Mouse (Mus musculus) neutrophil, adult 5-6 weeks (primary cell): ENCODE measurements around the gene Tmem184a. TPM values are rescaled to one million over a fixed set of nuclear protein-coding genes. Genes with fewer than 3 reads are reported as not detected.

Experiments used
- ATAC-seq: fragments of 151-379, 151-347 bp; 2 replicates; pipeline ENCODE4 v1.8.0; 2017; ENCODE audit warnings: mild to moderate bottlenecking, moderate TSS enrichment; ENCODE audit not compliant: insufficient number of reproducible peaks, poor library complexity, low FRiP score, severe bottlenecking; ENCODE audit errors: extremely low read depth
- total RNA-seq: library from RNA; stranded (forward); fragments of 200-1000 nt; gene quantifications from 2 replicates; pipeline ENCODE4 v1.2.3, GENCODE M21; 2017

Gene Tmem184a
- not detected in 2 replicates for total RNA-seq

DNA sequence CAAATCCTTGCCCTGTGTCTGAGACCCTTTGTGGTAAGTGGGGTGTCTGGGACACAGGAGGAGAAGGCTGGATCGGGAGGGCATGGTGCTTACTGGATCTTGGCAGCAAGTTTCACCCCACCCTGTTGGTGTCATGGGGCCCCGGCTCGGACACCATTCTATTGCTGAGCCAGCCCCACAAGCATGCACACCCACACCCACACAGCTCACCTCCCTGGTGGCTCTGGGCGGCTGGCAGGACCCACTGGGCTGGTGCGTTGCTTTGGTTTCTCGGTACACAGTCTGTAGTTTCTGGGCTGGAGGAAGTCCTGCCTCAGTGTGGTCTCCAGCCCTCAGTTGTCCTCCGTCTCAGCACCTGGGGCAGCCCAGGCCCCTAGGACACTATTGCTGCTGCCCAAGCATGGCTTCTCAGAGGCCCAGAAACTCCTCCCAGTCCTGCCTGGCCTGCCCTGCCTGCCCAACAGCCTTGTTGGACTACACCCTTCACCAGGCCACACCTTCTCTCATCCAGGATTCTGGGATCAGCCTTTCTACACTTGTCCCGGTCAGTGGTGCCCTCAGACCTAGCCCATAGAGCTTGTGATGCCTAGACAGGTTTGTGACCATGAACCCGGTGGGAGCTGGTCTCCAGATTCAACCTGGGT, at the start of gene Tmem184a:
Tmem184a (minus strand) TSS at position 380 of the 644 bp plus-strand sequence.
- ATAC-seq, result no peak

DNA sequence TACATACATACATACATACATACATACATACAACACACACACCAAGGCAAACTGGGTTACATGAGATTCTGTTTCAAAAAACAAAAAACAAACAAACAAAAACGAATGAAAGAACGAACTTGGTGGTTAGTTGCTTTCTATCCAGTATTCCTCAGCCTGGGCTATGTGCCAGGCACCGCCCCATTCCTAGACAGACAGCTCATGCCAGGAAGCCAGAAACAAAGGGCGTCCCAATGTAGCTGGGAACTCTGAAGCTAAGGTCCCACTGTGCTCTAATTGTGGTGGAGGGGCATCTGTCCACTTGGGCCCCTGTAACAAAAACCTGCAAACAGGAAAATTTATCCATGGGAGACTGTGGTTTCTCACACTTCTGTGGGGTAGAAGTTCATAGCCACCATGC, 43.0 kb upstream of the Tmem184a start:
- no peak for ATAC-seq

DNA sequence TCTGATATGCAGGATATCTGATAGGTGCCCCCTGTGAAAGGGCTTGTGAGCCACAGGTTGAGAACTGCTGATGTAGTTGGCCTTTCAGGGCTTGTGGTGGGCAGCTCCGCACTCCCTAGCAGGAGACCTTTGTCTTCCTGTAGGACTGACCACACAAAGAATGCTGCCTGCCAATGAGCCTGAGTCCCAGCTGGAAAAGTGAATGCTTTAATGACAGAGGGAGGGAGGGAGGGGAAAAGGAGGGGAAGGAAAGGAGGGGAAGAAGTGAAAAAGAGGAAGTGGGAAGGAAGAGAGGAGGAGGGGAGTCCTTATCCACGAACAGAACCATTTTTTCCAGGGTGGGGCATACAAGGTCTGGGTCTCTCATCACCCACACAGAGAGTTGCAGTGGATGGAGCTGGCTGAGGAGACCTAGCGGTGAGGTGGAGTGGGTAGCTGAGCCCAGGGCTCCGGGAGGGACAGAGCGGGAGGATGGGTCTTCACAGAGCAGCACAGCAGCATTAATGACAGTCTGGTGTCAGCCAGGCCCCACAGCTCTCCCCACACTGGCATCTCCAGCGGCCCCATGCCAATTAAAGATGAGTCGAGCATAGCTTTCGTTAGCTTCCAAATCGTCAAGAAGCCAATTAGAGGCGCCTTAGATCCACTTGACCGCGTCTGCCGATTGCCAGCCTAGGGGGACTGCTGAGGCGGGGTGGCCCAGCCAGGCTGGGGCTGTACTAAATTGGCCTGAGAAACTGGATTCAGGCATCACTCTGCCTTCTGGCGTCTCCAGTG, 40.8 kb upstream of the Tmem184a start:
- no peak for ATAC-seq

DNA sequence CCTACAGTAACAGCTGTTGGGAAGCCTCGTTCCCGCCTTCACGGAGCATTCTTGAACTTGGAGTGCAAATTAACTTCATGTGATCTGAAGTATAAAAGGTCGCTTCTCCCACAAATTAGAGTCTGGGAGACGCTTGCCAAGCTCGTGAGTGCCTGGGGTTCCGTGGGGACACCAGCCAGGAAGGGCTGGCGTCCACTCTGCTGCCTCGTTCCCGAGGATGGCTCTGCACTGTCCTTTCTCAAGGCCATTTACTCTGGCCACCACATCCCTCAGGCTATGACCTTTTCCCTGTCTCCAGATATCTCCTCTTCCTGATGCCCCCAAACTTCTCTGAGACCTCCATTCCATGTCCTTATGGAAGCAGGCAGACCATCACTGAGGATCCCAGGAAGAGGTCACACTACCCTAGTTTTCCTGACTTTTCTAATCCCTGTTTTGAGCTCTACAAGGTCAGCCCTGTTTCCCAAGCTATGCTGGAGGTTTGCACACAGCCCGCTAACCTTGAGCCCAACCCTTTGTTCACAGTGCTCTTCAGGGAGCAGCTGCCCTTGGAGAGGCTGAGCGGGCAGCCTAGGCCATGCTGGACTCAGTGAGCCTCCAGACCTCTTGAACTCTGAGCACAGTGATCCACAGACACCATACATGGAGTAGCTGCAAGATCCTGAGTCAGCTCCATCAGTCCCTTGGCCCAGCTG, 30.1 kb upstream of the Tmem184a start:
- ATAC-seq, result no peak

DNA sequence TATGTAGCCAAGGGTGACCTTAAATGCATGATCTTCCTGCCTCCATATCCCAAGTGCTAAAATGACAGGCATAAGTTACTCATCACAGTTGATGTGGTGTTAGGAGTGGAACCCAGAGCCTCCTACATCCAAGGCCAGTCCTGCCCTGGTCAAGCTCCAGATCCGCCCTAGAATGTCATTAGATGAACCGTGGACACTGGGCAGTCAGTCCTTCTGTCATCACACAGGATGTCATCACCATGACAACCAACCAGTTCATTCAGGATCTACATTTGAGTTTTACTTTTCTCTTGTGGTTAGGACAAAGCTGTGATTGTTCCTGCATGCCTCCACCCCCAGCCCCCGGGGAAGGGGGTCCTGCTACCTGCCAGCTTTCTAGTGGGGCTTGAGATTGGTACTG, 19.4 kb upstream of the Tmem184a start:
- no peak for ATAC-seq

DNA sequence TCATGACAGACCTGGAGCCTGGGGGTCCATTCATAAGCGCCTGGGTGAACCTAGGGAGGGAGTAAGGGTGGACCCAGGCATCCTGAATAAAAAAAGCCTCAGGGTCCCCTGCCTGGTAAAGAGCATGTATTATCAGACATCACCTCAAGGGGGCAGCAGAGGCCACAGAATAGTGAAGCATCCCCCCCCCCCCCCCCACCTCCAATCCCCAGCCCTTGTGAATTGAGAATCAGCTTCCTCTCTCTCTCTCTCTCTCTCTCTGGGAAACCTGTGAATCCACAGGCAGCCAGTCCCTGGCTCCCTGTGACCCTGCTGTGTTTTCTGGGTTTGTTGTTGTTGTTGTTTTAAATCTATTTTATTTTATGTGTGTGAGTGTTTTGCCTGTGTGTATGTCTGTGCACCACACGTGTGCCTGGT, 18.8 kb upstream of the Tmem184a start:
- ATAC-seq, result peak; percentile 52

DNA sequence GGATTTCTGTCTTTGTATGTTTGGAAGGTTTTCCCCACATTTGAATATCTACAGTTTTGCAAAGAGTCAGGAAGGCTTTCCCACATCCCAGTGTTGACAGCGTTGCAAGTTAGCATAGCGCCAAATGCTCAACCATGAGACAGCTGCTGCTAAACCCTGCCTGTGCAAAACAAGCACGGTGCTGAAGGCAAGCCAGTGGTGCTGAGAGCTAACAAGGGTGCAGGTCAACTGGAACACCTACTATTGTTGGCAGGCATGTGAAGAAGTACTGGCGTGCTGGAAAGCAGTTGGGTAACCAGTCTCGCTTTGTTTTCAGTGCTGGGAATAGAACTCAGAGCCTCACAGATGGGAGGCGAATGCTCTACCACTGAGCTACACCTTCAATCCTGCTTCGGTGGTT, 16.0 kb upstream of the Tmem184a start:
- ATAC-seq, result no peak

DNA sequence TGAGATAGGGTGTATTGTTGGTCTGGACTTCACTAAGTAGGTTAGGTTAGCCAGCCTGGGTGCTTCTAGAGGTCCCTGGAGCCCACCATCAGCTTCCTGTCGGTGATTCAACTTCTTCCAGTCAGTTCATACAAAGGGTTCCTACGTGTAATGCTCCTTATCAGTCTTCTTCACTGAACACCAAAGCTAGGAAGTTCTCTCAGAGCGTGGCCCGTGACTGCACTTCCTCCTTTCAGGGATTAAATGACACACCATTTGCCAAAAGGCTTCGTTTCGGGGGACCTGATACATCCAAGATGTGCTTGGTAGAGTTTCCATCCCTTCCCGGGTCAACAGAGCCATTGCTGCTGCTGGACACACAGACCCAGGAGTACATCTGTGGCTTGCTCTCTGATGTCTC, 12.4 kb upstream of the Tmem184a start:
- ATAC-seq, result no peak

DNA sequence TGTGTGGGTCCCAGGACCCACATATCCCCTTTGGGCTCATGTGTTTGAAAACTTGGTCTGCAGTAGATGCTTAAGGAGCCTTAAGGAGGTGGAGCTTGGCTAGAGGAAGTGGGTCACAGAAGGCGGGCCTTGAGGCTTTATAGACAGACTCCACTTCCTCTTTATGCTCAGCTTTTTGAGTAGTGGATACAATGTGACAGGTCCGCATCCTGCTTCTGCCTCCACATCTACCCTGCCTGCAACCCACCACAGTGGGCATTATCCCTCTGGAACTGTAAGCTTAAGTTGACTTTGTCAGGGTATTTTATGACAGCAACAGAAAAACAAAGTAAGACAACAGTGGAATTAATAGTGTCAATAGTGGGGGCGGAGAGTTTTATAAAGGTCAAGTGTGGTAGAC, 11.0 kb upstream of the Tmem184a start:
- peak; percentile 83 for ATAC-seq

DNA sequence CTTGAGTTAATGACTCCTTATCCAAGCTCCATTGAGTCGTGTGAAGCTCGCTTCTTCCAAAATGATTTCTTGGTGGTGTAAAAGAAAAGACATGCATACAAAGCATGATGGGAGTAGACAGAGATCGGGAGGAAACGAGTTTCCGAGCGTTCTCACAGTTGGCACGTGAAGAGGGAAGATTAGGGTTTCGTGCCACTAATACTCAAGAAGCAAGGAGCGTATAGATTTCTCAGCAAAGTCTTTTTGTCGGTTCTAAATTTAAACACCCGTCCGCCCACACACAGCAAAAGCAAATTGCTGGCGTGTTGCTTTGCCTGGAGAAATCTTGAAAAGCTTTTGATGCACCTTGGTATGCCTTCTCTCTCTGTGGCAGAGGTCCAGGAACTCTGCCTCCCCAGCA, 9.7 kb upstream of the Tmem184a start:
- no peak for ATAC-seq

DNA sequence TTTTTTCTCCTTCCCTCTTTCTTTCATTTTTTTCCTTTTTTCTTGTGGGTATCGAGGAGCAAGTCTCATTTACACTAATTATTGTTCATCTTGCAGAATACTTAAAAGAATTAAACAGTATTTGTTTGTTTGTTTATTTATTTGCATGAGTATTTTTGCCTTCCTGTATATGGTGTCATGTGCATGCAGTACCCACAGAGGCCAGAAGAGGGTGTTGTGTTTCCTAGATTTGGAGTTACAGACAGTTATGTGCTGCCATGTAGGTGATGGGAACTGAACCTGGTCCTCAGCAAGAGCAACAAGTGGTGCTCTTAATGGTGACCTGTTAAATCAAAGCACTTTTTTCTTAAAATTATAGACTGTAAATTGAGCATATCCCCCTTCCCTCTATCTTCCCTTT, 7.9 kb upstream of the Tmem184a start:
- ATAC-seq, result no peak

DNA sequence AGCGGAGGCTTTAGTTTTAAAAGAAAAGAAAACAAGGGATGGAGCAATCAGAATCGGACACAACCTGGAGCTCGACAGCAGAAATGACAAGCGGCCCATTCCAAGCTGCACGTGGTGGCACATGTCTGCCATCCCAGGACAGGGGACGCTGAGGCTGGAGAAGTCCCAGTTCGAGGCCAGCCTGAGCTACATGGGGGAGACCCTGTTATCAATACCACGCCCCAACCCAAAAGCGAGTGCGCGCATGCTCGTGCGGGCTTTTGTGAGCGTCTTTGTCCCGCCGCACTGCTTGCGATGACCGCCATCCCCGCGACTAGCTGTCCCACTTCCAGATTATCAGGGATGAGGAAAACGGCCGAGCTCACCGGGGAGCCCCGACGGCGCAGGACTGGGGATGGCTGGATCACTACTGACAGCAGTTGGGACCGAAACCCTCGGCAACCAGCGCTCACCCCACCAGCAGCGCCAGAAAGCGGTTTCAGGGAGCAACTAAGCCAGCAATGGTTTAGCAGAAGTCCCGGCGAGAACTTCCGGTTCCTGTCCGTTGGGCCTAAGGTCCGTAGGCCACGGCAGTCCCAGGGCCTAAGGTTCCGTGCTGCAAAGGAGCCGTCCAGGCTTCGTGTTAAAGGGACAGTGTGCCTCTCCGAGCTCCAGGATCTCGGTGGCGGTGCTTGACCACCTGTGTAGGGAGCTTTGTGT, 6.8 kb upstream of the Tmem184a start, which contains the start of the genes Gm26938 and Psmg3:
Gm26938 (minus strand) TSS at position 51 of the 699 bp plus-strand sequence.
Psmg3 (minus strand) TSS at position 529 of the 699 bp plus-strand sequence.
- ATAC-seq, result peak; percentile 86

DNA sequence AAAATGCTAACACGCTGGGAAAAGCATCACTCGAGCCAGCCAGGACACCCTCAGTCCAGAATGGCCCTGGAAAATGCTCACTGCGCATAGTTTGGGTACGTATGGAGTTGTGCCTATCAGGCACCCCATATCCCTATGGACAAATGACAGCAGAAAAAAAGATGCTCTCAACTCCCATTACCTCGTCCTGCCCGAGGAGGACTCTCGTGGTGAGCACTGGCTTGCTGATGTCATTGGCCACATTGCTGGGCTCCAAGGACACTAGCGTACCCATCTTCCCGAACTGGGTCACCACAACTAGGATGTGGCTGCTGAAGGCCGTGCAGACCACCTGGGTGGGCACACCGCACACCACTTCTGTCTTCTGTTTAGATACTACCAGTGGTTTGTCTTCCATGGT, 6.2 kb upstream of the Tmem184a start:
- ATAC-seq, result no peak

DNA sequence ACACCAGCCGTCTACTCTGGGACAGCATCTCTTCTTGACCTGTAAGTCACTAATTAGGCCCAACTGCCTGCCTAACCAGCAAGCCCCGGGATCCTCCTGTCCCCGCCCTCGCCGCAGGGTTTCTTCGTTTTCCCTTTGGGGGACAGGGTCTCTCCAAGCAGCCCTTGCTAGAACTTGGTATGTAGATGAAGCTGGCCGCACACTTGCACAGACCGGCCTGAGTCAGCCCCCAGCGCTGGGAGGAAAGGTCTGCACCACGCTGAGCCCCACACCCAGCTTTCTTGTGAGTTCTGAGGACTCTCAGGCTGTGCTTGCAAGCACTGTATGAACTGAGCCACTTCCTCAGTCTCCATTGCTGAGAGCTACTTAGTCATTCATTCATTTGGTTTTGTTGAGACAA, 4.8 kb upstream of the Tmem184a start:
- ATAC-seq, result no peak

DNA sequence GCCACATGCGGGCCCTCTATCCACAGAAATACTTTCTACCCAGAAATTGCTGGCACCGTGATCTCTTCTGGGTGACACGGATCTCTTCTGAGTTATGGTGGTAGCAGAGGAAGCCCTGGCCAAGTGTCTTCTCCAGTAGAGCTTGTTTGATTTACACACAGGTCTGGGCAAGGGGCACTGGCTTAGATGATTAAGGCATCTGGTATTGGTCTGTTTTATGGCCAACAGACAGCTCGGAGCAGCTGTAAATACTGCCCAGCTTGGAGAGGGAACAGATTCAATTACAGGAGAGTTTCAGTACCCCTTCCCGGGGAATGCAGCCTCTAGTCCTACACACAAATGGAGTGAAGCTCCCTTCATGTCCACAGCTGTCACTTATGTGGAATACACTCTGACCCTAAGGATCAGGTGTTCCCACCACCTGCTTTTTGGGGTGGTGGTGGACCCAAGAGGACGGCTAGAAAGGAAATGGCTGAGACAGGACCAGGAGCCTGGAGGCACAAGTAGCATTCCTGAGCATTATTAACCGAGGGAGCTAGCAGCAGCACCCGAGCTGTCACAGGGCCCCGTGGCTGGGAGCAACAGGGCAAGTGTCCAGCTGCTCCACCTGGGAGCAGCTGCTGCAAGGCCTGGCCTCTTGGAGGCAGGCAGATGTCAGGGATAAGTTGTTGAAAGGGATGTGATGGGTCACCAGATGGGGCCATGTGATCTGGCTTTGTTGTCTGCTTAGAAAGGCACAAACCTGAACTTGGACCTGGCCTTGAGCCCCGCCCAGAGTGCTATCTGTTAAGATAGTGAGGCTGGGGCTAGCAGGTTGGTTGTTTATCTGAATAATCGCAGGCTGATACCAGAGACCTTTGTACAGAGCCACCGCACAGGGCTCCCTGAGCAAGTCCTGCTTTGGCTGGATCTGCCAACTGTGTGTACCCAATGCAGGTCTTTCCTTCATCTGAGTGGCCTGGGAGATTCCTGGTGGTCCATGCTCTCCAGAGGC, 2.0 kb upstream of the Tmem184a start:
- no peak for ATAC-seq

DNA sequence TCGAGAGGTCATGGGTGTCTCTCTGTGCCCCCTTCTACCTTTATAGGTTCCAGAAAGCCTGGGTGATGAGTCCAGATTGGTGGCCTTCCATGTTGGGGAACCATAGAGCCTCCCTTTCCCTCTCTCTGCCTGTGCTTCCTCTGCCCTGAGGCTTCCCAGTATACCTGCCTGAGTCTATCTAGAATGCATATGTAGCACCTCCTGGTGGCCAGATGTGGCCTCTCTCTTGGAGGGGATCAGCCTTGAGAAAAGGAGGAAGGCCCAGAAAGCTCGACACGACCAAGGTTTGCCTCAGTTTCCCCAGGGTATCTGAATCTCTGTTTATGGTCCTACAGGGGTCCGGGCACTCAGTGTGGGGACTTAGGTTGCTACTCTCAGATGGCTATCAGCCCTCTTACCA, 916 bp downstream of the Tmem184a start:
- peak; percentile 21; the same call in 1 of the 2 replicates for ATAC-seq

DNA sequence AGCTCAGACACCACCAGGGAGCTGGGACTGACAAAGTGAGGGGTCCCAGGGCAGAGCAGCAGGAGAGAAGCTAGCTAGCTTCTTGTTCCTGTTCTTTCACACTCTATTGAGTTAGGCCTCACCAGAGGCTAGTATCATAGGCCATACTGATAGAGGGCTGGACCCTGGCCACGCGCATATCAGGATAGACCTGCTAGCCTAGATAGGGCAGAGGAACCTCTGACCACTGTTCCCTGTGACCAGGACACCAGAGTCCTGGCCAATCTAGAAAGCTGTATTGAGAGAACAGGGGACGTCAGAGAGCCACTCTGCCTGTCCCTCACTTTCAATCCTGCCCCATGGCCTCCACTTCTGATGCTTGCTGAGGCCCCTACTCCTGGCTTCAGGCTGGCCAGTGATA, 1.7 kb downstream of the Tmem184a start:
- no peak for ATAC-seq

DNA sequence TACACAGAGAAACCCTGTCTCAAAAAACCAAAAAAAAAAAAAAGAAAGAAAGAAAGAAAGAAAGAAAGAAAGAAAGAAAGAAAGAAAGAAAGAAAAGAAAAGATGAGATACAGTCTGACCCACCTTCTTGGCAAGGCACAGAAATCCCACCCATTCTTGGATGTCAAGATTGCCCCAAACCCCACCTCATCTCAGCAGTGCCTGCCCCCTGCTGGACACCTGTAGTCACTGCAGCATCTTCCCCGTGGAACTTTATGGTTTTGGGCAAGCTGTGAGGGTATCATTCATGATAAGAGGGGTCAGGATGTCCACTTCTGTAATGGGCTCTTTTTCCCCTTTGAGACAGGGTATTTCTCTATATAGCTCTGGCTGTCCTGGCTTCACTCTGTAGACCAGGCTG, 2.4 kb downstream of the Tmem184a start:
- ATAC-seq, result no peak; the same call in 1 of the 2 replicates
